Mouse (Mus musculus): ENCODE measurements at regions not wholly inside any gene's neighbourhood (a gene's known extent, or its start where the extent isn't known, plus 50 kb on each side); places are given as distances from the start of the nearest gene placed in this dataset.

- no peaks in the 10 kb centered on the region for H3K9me3 ChIP-seq (replicated peaks; ENCODE audit: control insufficient read depth, low read length, poor library complexity, severe bottlenecking)
- H3K9ac ChIP-seq (ENCODE audit: low read depth, low read length) = 0 out of 2 replicates have a peak overlapping the region, but pooled peaks have one; percentile 35
- no peaks in the 10 kb centered on the region for H3K27me3 ChIP-seq (ENCODE audit: control insufficient read depth, insufficient read depth, low read depth, low read length)
- no peaks in the 10 kb centered on the region for H3K36me3 ChIP-seq (ENCODE audit: control insufficient read depth, insufficient read depth, low read length)
- H3K4me2 ChIP-seq (ENCODE audit: low read length) = no peak overlapping the region
- H3K4me3 ChIP-seq (ENCODE audit: low read depth, low read length) = no peak overlapping the region
- H3K4me1 ChIP-seq (ENCODE audit: control insufficient read depth, insufficient read depth, low read length) = peaks cover 16% of the 10 kb centered on the region
- 46% methylated on average over 11 of the region's 11 CpGs for WGBS
- peak; percentile 59; the same call in 1 of the 2 replicates for ATAC-seq
- H3K27ac ChIP-seq (ENCODE audit: low read length) = no peak overlapping the region
These were observed 188.1 kb upstream of the Map3k1 start for GRCm38 (mm10) chr13:111996910-111997309.

DNA sequence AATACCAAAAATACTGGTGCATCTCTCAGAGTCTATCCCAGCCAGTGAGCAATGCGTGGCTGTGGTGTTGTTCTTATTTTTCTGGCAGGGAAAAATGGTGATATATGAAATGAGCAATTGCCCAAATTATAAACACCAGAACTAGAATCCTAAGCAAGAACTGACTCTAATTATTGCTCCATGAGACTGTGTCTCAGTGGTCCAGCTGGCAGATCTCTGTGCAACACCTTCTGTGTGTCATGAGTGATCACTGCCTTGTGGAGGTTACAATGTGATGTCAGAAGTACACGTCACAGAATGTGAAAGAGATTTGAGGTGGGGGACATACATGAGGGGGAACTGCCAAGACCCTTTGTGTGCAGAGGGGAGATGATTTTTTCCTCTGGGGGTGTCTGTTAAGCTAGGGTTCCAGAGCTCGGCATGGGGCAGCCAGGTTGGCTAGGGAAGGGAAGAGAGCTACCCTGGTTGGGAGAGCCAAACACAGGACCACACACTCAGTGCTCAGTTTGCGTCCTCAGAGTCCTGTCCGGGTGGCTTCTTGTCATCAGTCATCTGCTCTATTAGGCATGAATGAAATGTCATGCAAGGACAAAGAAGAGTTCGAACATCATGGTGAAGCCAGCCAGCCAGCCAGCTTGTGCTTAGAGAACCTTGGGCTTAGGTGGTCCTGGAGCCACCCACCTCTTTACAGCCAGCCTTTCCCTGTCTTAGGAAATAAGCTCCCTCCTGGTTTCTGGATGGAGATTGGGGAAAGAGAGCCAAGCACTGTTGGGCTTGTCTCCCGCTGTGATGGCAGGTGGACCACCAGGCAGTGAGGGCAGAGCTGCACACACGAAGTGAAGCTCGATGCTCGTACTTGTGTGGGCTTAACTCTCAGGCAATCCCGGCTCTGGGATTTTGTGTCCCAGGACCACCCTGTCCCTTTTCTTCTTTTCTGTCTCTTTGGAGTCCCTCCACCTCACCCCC lies 189.5 kb upstream of the Map3k1 start:
- ATAC-seq = no peak
- no peak overlapping the region for H3K9ac ChIP-seq (ENCODE audit: low read depth, low read length)
- H3K36me3 ChIP-seq (ENCODE audit: control insufficient read depth, insufficient read depth, low read length) = no peaks in the 10 kb centered on the region
- 72% methylated on average over 11 of the region's 11 CpGs for WGBS
- no peak overlapping the region for H3K4me2 ChIP-seq (ENCODE audit: low read length)
- no peak overlapping the region for H3K27ac ChIP-seq (ENCODE audit: low read length)
- H3K9me3 ChIP-seq (replicated peaks; ENCODE audit: control insufficient read depth, low read length, poor library complexity, severe bottlenecking) = no peaks in the 10 kb centered on the region
- no peaks in the 10 kb centered on the region for H3K27me3 ChIP-seq (ENCODE audit: control insufficient read depth, insufficient read depth, low read depth, low read length)
- peaks cover 16% of the 10 kb centered on the region for H3K4me1 ChIP-seq (ENCODE audit: control insufficient read depth, insufficient read depth, low read length)
- no peak overlapping the region for H3K4me3 ChIP-seq (ENCODE audit: low read depth, low read length)

- WGBS = 91% methylated on average over 6 of the region's 6 CpGs
- Histone ChIP-seq H3K27ac (ENCODE audit: low read length) (no peak overlapping the region), H3K4me2 (ENCODE audit: low read length) (no peak overlapping the region), H3K4me1 (ENCODE audit: control insufficient read depth, insufficient read depth, low read length) (peaks cover 16% of the 10 kb centered on the region), H3K36me3 (ENCODE audit: control insufficient read depth, insufficient read depth, low read length) (no peaks in the 10 kb centered on the region), H3K9ac (ENCODE audit: low read depth, low read length) (no peak overlapping the region), H3K4me3 (ENCODE audit: low read depth, low read length) (no peak overlapping the region), H3K9me3 (replicated peaks; ENCODE audit: control insufficient read depth, low read length, poor library complexity, severe bottlenecking) (no peaks in the 10 kb centered on the region), H3K27me3 (ENCODE audit: control insufficient read depth, insufficient read depth, low read depth, low read length) (no peaks in the 10 kb centered on the region)
- ATAC-seq = no peak
These were observed 191.0 kb upstream of the Map3k1 start for GRCm38 (mm10) chr13:111999647-112000292.

GRCm38 (mm10) chr13:112000293-112000665 lies 191.5 kb upstream of the Map3k1 start:
- 49% methylated on average over 6 of the region's 6 CpGs for WGBS
- Histone ChIP-seq H3K27ac (ENCODE audit: low read length) (no peak overlapping the region), H3K4me2 (ENCODE audit: low read length) (no peak overlapping the region), H3K27me3 (ENCODE audit: control insufficient read depth, insufficient read depth, low read depth, low read length) (no peaks in the 10 kb centered on the region), H3K36me3 (ENCODE audit: control insufficient read depth, insufficient read depth, low read length) (no peaks in the 10 kb centered on the region), H3K4me3 (ENCODE audit: low read depth, low read length) (no peak overlapping the region), H3K4me1 (ENCODE audit: control insufficient read depth, insufficient read depth, low read length) (peaks cover 16% of the 10 kb centered on the region), H3K9ac (ENCODE audit: low read depth, low read length) (no peak overlapping the region), H3K9me3 (replicated peaks; ENCODE audit: control insufficient read depth, low read length, poor library complexity, severe bottlenecking) (no peaks in the 10 kb centered on the region)
- ATAC-seq = no peak

DNA sequence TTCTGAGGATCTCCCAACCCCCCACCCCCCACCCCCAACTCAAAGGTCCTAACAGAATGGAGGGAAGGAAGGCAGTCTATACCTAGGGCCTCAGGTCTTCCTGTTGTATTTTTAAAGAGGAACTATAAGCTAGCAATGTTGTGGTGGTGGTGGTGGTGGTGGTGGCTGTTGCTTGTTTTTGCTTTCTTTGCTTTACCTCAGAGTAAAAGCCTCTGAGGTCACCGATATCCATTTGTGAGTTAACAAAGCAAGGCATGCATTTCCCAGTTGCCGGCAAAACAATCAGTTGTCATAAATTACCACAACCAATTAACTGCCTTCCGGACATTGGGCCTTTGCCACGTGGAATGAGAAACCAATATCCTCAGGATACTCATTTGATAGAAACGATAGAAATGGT lies 191.9 kb upstream of the Map3k1 start:
- no peaks in the 10 kb centered on the region for H3K9me3 ChIP-seq (replicated peaks; ENCODE audit: control insufficient read depth, low read length, poor library complexity, severe bottlenecking)
- peaks cover 16% of the 10 kb centered on the region for H3K4me1 ChIP-seq (ENCODE audit: control insufficient read depth, insufficient read depth, low read length)
- ATAC-seq = no peak
- no peak overlapping the region for H3K4me2 ChIP-seq (ENCODE audit: low read length)
- H3K27me3 ChIP-seq (ENCODE audit: control insufficient read depth, insufficient read depth, low read depth, low read length) = no peaks in the 10 kb centered on the region
- no peak overlapping the region for H3K27ac ChIP-seq (ENCODE audit: low read length)
- WGBS = 44% methylated on average over 5 of the region's 5 CpGs
- no peaks in the 10 kb centered on the region for H3K36me3 ChIP-seq (ENCODE audit: control insufficient read depth, insufficient read depth, low read length)
- no peak overlapping the region for H3K4me3 ChIP-seq (ENCODE audit: low read depth, low read length)
- H3K9ac ChIP-seq (ENCODE audit: low read depth, low read length) = no peak overlapping the region

- no peaks in the 10 kb centered on the region for H3K9me3 ChIP-seq (replicated peaks; ENCODE audit: control insufficient read depth, low read length, poor library complexity, severe bottlenecking)
- 0 out of 2 replicates have a peak overlapping the region, but pooled peaks have one; percentile 18 for H3K4me2 ChIP-seq (ENCODE audit: low read length)
- H3K27ac ChIP-seq (ENCODE audit: low read length) = peak overlapping the region; percentile 31; the same call in 1 of the 2 replicates
- H3K4me3 ChIP-seq (ENCODE audit: low read depth, low read length) = no peak overlapping the region
- peaks cover 14% of the 10 kb centered on the region for H3K4me1 ChIP-seq (ENCODE audit: control insufficient read depth, insufficient read depth, low read length)
- no peak overlapping the region for H3K9ac ChIP-seq (ENCODE audit: low read depth, low read length)
- no peaks in the 10 kb centered on the region for H3K27me3 ChIP-seq (ENCODE audit: control insufficient read depth, insufficient read depth, low read depth, low read length)
- WGBS = 44% methylated on average over 20 of the region's 20 CpGs
- H3K36me3 ChIP-seq (ENCODE audit: control insufficient read depth, insufficient read depth, low read length) = no peaks in the 10 kb centered on the region
- peak; percentile 69 for ATAC-seq
These were observed 192.6 kb upstream of the Map3k1 start for GRCm38 (mm10) chr13:112001155-112002025.

GRCm38 (mm10) chr13:112002661-112003347 lies 194.0 kb upstream of the Map3k1 start:
- peaks cover 14% of the 10 kb centered on the region for H3K4me1 ChIP-seq (ENCODE audit: control insufficient read depth, insufficient read depth, low read length)
- no peak overlapping the region for H3K27ac ChIP-seq (ENCODE audit: low read length)
- no peak overlapping the region for H3K4me3 ChIP-seq (ENCODE audit: low read depth, low read length)
- H3K9me3 ChIP-seq (replicated peaks; ENCODE audit: control insufficient read depth, low read length, poor library complexity, severe bottlenecking) = no peaks in the 10 kb centered on the region
- 58% methylated on average over 15 of the region's 15 CpGs for whole genome bisulfite sequencing
- no peak overlapping the region for H3K4me2 ChIP-seq (ENCODE audit: low read length)
- H3K27me3 ChIP-seq (ENCODE audit: control insufficient read depth, insufficient read depth, low read depth, low read length) = no peaks in the 10 kb centered on the region
- no peaks in the 10 kb centered on the region for H3K36me3 ChIP-seq (ENCODE audit: control insufficient read depth, insufficient read depth, low read length)
- no peak for ATAC-seq
- H3K9ac ChIP-seq (ENCODE audit: low read depth, low read length) = no peak overlapping the region

DNA sequence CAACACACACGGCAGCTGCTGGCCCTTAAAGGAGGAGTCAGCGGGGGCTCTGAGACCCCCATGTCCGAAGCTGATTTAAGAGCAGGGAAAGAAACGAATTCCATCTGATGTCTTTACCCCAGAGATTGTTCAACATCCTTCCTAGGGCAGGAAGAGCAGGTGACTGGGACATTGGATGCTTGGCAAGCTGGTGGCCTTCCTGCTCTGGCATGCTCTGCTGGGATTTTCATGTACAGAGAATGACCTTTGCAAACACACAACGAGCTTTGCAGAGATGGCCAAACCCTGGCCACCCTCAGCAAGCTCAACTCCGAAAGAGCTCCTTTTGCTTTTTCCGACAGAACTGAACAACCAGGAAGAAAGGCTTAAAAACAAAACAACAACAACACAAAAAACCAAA lies 194.7 kb upstream of the Map3k1 start:
- Histone ChIP-seq H3K4me2 (ENCODE audit: low read length) (no peak overlapping the region), H3K27ac (ENCODE audit: low read length) (no peak overlapping the region), H3K27me3 (ENCODE audit: control insufficient read depth, insufficient read depth, low read depth, low read length) (no peaks in the 10 kb centered on the region), H3K4me1 (ENCODE audit: control insufficient read depth, insufficient read depth, low read length) (peaks cover 14% of the 10 kb centered on the region), H3K36me3 (ENCODE audit: control insufficient read depth, insufficient read depth, low read length) (no peaks in the 10 kb centered on the region), H3K9ac (ENCODE audit: low read depth, low read length) (no peak overlapping the region), H3K4me3 (ENCODE audit: low read depth, low read length) (no peak overlapping the region), H3K9me3 (replicated peaks; ENCODE audit: control insufficient read depth, low read length, poor library complexity, severe bottlenecking) (no peaks in the 10 kb centered on the region)
- no peak for ATAC-seq
- WGBS = 83% methylated on average over 7 of the region's 7 CpGs

All from midbrain, embryonic 16.5 days (tissue).